Mouse (Mus musculus) lung, postnatal 25 days (tissue): ENCODE measurements around the gene Tas2r126.
A peak's percentile ranks its signal among the peaks of the same experiment; 100 is the strongest.
"Not testable (repeated sequence)": the region's sequence is repeated elsewhere in the genome, so short reads cannot be mapped to it uniquely, and the experiment has no call there.

Source experiments
- DNase-seq: peaks from one replicate; pipeline ENCODE4 v3.0.0; 2022; ENCODE audit warnings: low spot score

Tas2r126 gene

GRCm38 (mm10) chr6:42434446-42434845 is at the start of gene Tas2r126:
Tas2r126 (plus strand) TSS chr6:42434535.
- DNase-seq, result no peak

DNA sequence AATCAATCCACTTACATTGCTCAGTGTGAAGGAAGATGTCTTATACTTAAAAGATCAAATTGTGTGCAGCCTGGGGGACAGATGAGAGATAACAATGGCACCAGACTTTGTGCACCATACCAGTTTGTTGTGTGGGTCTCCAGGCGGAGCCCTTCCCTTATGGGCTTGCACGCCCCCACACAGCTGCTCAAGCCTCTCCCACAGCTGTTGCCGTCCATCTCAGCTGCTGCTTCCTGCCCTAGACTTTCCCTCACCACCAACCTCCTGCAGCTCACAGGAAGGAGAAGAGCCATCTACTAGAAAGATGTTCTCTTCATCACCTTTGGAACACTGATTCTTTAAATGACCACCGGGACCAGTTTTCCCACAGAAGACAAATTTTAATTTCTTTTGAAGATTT is 48.7 kb upstream of the Tas2r126 start:
- DNase-seq, result no peak

- DNase-seq, result peak; percentile 43
Measured at GRCm38 (mm10) chr6:42391796-42392330, 42.5 kb upstream of the Tas2r126 start.

- DNase-seq, result peak; percentile 95
Measured at GRCm38 (mm10) chr6:42395960-42396809, 38.1 kb upstream of the Tas2r126 start.

- peak; percentile 23 for DNase-seq
Measured at GRCm38 (mm10) chr6:42397041-42397657, 37.2 kb upstream of the Tas2r126 start.

DNA sequence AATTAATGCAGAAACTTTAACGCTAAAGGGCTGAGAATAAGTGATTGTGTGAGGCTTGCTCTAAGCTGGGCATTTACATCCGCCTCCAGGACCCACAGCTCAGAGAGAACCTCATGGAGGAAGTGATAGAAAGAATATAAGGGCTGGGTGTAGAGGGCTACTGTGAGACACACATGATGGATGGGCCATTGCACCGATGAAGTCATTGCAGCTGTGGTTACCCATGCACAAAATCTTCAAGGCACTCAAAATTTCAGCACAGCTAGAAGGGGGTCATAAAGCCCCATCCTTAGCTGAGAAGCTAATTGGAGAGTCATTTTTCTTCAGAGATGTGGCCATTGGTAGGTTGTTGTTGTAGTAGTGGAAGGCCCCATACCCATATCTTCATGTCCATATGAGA is 36.0 kb upstream of the Tas2r126 start:
- DNase-seq, result no peak

DNA sequence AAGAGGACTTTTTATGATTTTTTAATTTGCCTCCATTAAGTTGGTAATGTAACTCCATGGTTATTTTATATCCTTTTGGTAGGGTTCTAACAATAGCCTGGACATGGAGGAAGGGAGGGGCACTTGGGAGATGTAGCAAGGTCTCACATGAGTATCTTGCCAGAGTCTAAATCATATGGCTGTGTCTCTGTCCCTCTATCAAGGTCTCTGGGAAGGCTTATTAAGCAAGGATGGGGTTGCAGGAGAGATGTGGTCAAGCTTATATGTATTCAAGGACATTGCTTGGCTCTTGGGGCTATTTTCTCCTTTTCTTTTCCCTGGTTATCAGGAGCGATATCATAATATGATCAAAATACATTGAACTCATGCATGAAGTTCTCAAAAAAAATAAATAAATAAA is 35.3 kb upstream of the Tas2r126 start:
- DNase-seq, result no peak

DNA sequence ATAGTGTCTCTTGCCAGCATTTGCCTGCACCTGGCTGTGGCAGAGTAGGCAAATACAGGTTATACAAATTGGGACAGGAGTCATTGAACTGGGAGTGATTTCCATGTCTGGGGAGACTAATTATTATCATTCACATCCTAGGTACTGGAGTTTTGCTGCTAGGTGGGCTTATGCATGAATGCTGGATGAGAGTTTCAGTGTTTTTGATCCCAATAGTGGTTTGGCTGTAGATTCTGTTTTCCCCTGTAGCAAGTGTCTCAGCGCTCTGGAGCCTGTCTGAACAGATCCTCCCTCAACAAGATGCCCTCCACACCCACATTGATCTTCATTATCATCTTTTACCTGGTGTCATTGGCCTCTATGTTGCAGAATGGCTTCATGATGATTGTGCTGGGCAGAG is 34.4 kb upstream of the Tas2r126 start, which contains the start of gene Tas2r143:
Gene Tas2r143, plus strand, starts transcription at position 301 of the 400 bp plus-strand sequence.
- DNase-seq, result no peak

GRCm38 (mm10) chr6:42405134-42405533 is 29.2 kb upstream of the Tas2r126 start, which contains the start of gene Tas2r135:
Tas2r135 (plus strand) TSS chr6:42405434.
- no peak for DNase-seq

DNA sequence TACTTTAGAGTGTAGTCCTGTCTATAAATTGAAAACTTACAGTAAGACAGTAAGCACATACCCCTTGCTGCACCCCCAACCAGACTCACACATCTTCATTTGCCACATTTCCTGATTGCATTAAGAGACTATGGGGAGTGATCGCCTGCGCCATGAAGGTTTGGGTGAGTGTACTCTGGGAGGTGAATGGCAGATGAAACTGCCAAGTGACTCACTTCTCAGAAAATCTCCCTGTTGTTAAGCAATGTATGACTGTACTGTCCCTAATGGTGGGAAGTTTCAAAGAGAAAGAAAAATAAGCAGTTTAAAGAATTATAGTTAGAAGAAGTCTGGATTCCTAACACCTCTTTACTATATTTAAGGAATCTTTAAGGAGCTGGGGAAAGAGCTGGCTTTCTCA is 14.9 kb upstream of the Tas2r126 start:
- no peak for DNase-seq

DNA sequence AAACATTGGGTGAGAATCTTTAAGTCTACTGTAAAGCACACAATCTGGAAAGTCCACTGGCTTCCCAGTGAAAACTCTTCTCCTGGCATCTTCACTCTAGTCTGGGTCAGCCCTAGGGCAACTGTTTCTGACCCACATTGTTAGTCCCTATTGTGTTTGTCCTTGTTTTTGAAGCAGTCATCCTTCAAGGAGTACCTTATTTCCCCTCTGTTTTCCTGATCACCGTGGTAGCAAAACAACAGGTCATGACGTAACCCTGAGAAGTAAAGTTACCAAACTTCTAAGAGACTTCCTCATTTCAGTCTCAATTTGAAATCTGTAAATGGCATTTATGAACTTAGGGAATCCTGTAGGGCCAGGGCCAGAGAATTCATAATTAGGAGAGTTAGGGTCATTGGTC is 12.9 kb upstream of the Tas2r126 start:
- peak; percentile 64 for DNase-seq

DNA sequence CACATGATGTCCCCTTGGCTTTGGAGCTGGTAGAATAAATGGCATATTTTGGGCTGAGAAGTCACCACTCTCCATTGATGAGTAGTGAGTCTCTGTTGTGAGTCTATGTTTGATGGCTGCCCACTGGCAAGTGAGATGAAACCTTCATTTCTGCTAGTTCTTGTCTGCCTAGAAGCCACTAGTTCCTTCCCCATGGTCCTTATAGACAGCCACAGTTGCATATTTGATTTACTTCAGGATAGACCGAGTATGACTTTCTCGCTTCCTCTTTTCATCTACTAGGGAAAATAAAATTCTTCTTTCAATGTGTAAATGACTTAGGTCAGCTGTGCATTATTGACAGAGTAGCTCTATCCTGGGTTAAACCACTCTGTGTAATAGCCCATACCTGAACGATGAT is 9.9 kb upstream of the Tas2r126 start:
- no peak for DNase-seq

DNA sequence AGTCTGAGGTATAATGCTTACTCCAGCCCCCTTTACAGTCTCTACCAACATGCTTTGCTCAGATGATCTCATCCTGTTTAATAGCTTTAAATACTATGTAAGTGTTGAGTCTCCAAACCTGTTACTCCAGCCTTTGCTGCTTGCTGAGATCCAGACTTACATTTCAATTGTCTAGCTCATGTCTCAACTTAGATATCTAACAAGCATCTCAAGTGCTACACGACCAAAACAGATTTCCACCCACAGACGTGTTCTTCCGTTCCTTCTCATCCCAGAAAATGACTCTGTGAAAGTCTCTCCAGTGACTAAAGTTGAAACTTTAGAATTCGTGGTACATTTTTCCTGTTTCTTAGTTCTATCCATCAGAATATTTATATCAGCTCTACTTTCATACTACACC is 8.0 kb upstream of the Tas2r126 start:
- DNase-seq, result no peak

DNA sequence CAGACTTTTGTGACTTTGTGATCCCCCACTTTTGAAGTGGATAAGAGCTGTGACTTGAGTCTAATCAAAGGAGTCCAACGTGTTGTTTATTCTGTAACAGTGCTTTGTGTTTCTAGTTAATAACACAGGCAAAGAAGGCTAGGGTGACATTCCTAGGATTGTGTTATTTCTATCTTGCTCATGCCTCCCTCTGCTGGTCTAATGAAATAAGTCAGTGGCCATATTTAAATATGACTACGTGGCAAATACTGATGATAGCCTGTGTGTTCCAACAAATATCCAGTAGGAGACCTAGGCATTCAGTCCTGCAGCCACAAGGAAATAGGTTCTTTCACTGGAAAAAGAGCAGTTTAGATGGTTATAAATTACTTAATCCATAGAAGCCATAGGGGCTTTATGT is 781 bp upstream of the Tas2r126 start:
- no peak for DNase-seq

DNA sequence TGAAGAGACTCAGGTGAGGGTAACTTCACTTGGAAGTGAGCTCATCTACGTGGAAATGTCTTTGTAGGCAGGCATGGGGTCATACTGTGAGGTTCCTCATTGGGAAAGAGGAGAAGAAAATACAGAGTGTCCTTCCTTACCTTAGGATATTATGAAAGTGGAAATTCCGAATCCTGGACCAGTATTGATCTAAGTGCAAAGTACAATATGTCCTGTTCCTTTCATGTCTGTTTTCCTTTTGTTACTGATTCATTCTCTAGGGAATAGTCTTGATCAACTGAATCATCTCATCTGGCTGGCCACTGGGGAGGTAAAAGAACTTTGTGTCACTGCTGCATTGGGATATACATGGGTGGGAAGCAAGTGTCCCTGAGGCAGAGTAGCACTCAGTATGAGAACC is 1.2 kb downstream of the Tas2r126 start:
- DNase-seq, result no peak

- DNase-seq, result no peak
Measured at GRCm38 (mm10) chr6:42441395-42441794, 7.1 kb downstream of the Tas2r126 start.

GRCm38 (mm10) chr6:42444491-42444890 is 10.2 kb downstream of the Tas2r126 start:
- no peak for DNase-seq

DNA sequence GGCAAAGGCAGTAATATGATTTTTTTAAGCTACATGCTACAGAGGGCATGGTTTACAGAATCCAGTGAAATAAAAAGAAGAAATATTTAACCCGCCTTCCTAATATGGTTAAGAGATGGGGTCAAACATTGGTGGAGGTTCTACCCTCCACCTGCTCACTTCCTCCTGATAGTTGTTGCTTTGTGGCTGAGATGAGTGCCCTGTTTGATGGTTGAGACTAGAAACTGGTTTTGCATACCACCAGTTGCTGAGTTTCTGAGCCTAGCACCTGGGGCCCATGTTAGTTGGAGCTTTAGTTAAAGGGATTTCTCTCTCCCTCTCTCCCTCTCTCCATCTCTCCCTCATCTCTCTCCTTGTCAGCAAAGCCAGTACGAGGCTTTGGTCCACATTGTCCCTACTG is 13.0 kb downstream of the Tas2r126 start:
- no peak for DNase-seq

DNA sequence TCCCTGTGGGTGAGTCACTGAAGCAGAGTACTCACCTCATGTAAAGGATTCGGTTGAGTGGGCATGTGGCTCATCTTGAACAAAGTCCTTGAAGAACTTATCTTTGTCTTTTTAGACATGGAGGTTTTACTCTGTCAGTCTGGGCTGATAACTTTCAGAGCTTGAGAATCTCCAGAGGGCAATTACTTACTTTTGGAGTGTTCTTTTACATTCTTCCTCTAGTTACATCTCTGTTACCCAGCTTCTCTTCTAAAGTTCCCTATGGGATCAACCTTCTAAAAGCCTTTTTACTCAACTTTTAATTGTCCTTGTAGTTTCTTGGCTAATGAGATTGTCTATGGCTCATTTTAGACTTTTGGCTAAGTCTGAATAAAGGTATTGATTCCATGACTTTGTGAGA is 30.8 kb downstream of the Tas2r126 start, which contains the start of gene Olfr458:
Gene Olfr458, minus strand, starts transcription at position 101 of the 400 bp plus-strand sequence.
- no peak for DNase-seq

- no peak for DNase-seq
Measured at GRCm38 (mm10) chr6:42470542-42470941, 36.2 kb downstream of the Tas2r126 start.

- DNase-seq, result not testable (repeated sequence)
Measured at GRCm38 (mm10) chr6:42471298-42471697, 37.0 kb downstream of the Tas2r126 start.

GRCm38 (mm10) chr6:42476235-42476634 is 41.9 kb downstream of the Tas2r126 start, which contains the start of gene Olfr457:
Olfr457 (minus strand) TSS chr6:42476335.
- DNase-seq, result no peak

DNA sequence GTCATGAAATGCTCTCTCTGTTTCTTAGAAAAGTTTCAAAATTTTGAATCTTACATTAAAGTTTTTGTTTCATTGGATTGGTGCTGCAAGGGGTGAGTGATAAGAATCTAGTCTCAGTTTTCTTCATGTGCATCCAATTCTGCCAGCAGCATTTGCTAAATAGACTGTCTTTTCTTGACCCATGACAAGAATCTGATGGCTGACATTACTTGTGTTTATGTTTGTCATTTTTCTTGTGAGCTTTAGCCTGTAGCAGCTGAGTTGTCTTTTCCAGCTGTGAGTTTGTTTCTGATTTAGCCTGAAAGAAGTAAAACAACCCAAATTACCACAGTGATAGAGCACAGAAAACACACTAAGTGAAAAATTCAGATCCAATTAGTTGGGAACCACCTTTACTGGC is 50.3 kb downstream of the Tas2r126 start:
- peak; percentile 38 for DNase-seq
